Mouse (Mus musculus) liver, adult 2 months (tissue): ENCODE data around the gene Adgrg3.

ENCODE experiments used
- CTCF ChIP-seq: fragments of 200-500 bp; IDR thresholded peaks from 2 replicates; pipeline ENCODE4 v1.5.1; 2011; ENCODE audit warnings: low read depth, low read length, control low read depth
- POLR2A ChIP-seq: fragments of 200-500 bp; IDR thresholded peaks from 2 replicates; pipeline ENCODE4 v1.6.1; 2011; ENCODE audit warnings: low read length, control low read depth; ENCODE audit not compliant: insufficient read depth; ENCODE audit errors: extremely low read depth

DNA sequence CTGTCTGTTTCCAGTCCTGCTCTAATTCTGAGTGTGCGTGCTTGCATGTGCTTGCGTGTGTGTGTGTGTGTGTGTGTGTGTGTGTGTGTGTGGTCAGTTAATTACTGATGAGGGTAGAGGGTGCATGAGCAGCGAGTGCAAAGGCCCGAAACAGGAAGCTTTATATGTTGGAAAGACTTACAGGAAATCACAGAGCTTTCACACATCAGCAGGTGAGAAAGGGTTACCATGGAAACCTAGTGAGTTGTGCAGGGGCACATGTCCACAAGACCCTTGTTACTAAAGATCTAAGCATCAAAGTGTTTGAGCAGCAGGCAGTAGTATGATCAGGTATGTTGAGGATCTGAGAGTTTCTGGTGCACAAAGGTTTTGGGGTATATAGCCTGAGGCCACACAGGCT lies 66.8 kb downstream of the Adgrg3 start:
- no peak for TF ChIP-seq CTCF
- TF ChIP-seq POLR2A = no peak
